Mouse (Mus musculus): ENCODE measurements around the gene Mrps12.

GRCm38 (mm10) chr7:28692545-28693320 lies 48.9 kb downstream of the Mrps12 start, which contains the start of gene Fbxo27:
- TF ChIP-seq EP300 (IDR thresholded peaks at IDR 0.05; ENCODE audit: low read depth in 1 of 2, low read length in 2 of 2) (no peak), ZNF384 (IDR thresholded peaks at IDR 0.05; ENCODE audit: low read depth, low read length) (no peak), POLR2A (IDR thresholded peaks at IDR 0.05; ENCODE audit: control insufficient read depth in 1 of 2, insufficient read depth in 1 of 2, low read depth in 1 of 2, low read length in 2 of 2, poor library complexity in 1 of 2) (no peak), CTCF (IDR thresholded peaks at IDR 0.05 in 2 of 3, conservative IDR thresholded peaks at IDR 0.05 in 1 of 3; ENCODE audit: control insufficient read depth in 1 of 3, insufficient read depth in 1 of 3, low read depth in 2 of 3, low read length in 3 of 3, poor library complexity in 1 of 3, severe bottlenecking in 1 of 3) (no peak), ELF1 (IDR thresholded peaks at IDR 0.05; ENCODE audit: low read depth, low read length) (no peak)
